Mouse (Mus musculus): ENCODE results near the gene Ntn3. TPM values are rescaled to one million over a fixed set of nuclear protein-coding genes. Genes with fewer than 3 reads are reported as not detected.

The Ntn3 gene
- total RNA-seq, 2 experiments from 2014 or later, result 1.6 to 1.7 TPM

DNA sequence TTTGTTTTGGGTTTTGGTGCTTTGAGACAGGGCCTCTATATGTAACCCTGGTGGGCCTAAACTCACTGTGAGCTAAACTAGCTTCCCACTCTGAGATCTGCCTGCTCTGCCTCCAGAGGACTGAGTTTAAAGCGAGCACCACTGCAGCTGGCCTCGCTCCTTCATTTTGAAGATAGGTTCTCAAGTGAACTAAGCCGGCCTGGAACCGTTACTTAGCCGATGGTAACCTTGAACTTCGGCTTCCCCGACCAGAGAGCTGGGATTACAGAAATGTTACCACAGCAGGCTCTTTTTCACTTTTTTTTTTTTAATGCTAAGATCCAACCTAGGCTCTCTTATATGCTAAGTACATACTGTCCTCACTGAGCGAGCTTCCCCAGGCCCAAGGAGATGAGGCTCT, 16.1 kb downstream of the Ntn3 start:
- no peak for DNase-seq
- intact Hi-C loops (cut with DNase I), result no loop called here

GRCm38 (mm10) chr17:24192848-24193247, 16.5 kb downstream of the Ntn3 start:
- intact Hi-C loops (cut with DNase I), result no loop called here
- no peak for DNase-seq

- no peak for DNase-seq
- intact Hi-C loops (cut with DNase I), result no loop called here
Observed at GRCm38 (mm10) chr17:24191481-24191880, 17.9 kb downstream of the Ntn3 start.

DNA sequence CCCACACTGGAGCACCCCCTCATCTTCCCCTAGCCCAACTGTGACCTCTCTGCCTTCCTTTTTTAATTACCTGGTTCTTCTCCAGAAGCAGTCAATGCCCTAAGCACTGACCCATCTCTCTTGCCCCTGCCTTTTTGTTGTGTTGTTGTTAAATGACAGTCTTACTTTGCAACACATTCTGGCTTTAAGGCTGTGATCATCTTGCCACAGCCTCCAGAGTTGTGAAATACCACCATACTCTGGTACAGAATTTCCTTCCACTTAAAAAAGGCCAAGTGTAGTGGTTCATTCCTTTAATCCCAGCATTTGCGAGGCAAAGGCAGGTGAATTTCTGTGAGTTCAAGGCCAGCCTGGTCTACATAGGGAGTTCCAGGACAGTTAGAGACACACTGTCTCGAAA, 18.4 kb downstream of the Ntn3 start:
- DNase-seq, result no peak
- intact Hi-C loops (cut with DNase I), result no loop called here

GRCm38 (mm10) chr17:24174259-24174658, 35.1 kb downstream of the Ntn3 start:
- no peak for DNase-seq
- intact Hi-C loops (cut with DNase I), result loop anchor here (5.0 kb wide), 2 partner anchors 78 to 178 kb away; partner anchors contain the start of genes Abca17, Abca3 and Ccnf

- peak; percentile 71 to 87 for DNase-seq
- intact Hi-C loops (cut with DNase I), result loop anchor here (1.0 to 5.0 kb wide), 4 partner anchors 79 to 217 kb away; partner anchors contain the start of genes Abca17, Abca3 and Ccnf
Observed at GRCm38 (mm10) chr17:24173423-24173822, 35.9 kb downstream of the Ntn3 start.

GRCm38 (mm10) chr17:24171738-24172137, 37.6 kb downstream of the Ntn3 start:
- intact Hi-C loops (cut with DNase I), result loop anchor here (5.0 kb wide), 2 partner anchors 81 to 181 kb away; partner anchors contain the start of genes Abca17, Abca3 and Ccnf
- no peak for DNase-seq

- no peak for DNase-seq
- intact Hi-C loops (cut with DNase I), result loop anchor here (5.0 kb wide), 2 partner anchors 82 to 182 kb away; partner anchors contain the start of genes Abca17, Abca3 and Ccnf
Observed at GRCm38 (mm10) chr17:24170729-24171128, 38.6 kb downstream of the Ntn3 start.

- no peak for DNase-seq
- intact Hi-C loops (cut with DNase I), result loop anchor here (5.0 kb wide), 2 partner anchors 82 to 182 kb away; partner anchors contain the start of genes Abca17, Abca3 and Ccnf
Observed at GRCm38 (mm10) chr17:24170125-24170524, 39.2 kb downstream of the Ntn3 start.

DNA sequence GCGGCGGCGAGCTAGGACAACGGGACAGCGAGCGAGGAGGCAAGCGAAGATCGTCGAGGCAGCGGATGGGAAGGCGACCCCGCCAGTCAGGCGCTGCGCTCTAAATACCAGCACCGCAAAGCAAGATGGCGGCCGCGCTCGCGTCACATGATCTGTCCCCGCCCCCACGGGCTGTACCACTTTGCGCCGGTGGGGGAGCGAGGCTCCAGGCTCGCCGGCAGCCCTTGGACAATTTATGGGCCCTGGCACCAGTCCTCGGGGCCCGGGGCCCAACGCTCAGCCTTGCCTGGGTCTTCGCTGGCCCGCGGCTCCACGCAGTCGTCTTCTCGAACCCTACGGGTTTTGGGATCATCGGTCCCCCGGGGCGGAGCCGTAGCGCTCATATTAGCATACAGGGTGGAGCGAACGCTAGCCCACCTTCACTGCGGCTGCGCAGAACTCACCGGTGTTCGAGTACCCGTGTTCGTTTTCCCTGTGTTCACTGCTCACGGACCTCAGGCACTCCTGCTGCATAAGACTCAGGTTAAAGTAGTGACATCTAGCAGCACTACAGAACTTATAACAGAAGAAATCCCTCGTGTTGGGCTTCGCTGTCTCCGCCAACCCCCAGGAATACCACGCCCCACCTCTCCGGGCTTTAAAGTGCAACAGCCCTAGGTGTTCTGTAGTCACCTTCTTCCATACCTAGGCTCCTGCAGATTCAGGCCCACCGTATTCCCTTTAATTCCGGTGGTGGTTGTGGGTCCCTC, 39.8 kb downstream of the Ntn3 start, which contains the start of gene Atp6v0c:
Gene Atp6v0c, minus strand, starts transcription at position 386 of the 749 bp plus-strand sequence.
- intact Hi-C loops (cut with DNase I), result loop anchor here (5.0 kb wide), 2 partner anchors 83 to 183 kb away; partner anchors contain the start of genes Abca17, Abca3 and Ccnf
- peak; percentile 96 for DNase-seq

DNA sequence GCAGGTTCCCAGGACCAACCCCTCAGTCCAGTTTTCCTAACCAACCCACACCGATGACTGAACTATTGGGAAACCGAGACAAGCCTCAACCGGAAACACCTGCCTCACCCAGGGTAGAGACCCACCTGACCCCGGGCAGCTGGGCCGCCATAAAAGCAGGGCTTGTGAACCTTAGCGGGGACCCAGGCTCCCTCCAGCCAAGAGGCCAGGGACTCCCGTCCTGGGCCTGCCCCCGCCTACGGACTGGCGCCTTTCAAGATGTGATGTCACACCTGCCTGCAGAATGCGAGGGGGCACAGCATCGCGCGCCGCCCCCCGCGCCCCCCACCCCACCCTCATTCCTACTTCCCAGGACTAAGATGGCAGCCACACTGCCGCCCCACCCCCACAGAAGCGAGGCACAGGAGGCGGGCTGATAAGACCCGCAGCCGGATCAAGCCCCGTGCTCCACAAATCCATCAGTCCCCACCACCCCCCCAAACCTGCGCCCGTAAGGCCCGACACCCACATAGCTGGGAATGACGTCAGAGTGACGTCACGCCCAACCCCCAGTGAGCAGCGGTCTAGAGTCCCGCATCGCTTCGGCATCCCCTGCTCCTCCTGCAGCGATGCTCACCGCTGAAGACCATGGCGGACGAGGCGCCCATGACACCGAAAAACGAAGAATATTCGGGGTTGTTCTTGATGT, 40.6 kb downstream of the Ntn3 start:
- intact Hi-C loops (cut with DNase I), result no loop called here
- peak in 1 of 2 experiments; percentile 69 for DNase-seq

DNA sequence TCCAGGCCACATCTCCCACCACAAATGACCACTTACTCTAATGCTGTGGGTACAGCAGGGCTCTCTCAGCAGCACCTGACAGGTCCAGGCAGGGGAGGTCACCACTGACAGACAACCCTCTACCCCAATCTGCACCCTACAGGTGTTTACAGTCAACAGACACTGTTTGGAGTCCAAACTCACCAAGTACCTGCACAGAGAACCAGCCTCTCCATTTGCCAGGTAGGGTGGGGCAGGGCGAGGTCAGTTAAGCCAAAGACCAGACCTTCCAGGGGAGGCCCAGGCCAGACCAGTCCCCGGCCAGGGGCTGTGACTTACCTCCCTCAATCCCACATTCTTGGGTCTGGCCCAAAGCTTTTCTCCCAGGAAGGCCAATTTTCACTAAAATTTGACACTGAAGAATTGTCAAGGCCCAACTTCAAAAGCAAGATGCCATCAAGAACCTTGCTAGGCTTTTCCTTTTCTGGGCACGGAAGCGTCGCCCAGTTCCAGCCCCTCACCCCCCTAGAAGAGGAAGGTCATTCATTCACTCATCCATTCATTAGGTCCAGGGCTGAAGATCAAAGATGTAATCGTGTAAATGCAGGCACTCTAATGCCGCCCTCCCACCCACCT, 41.3 kb downstream of the Ntn3 start:
- DNase-seq, result no peak
- intact Hi-C loops (cut with DNase I), result loop anchor here (1.0 kb wide), 1 partner anchor 49 kb away; no protein-coding TSS in a partner anchor

- no peak for DNase-seq
- intact Hi-C loops (cut with DNase I), result loop anchor here (1.0 kb wide), 1 partner anchor 48 kb away; no protein-coding TSS in a partner anchor
Observed at GRCm38 (mm10) chr17:24167120-24167519, 42.2 kb downstream of the Ntn3 start.

- intact Hi-C loops (cut with DNase I), result no loop called here
- DNase-seq, result no peak
Observed at GRCm38 (mm10) chr17:24164566-24165259, 44.6 kb downstream of the Ntn3 start.

- DNase-seq, result peak; percentile 97 to 99
- intact Hi-C loops (cut with DNase I), result no loop called here
Observed at GRCm38 (mm10) chr17:24163176-24163962, 46.0 kb downstream of the Ntn3 start, which contains the start of gene Amdhd2. Gene Amdhd2 (minus strand): TSS chr17:24163766.

GRCm38 (mm10) chr17:24162584-24163175, 46.7 kb downstream of the Ntn3 start:
- intact Hi-C loops (cut with DNase I), result no loop called here
- DNase-seq, result peak; percentile 38 to 48

DNA sequence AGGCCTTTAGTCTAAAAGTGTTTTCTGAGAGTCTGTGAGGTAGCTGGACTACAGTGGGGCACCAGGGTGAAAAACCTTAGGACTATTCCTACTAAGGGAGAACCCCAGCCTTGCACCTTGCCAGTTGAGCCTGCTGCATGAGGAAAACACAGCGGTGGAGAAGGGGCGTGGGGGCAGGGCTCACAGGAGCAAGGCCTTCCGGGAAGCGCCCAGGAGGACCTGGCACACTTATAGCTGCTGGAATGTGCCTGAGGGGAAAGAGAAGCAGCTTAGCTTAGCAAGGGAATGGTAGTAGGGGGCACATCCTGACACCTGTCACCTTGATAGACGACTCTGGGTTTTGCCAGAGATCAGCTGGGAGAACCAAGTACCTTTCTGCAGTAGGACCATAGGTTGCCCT, 47.9 kb downstream of the Ntn3 start:
- intact Hi-C loops (cut with DNase I), result no loop called here

GRCm38 (mm10) chr17:24157526-24157925, 51.8 kb downstream of the Ntn3 start:
- no peak for DNase-seq
- intact Hi-C loops (cut with DNase I), result no loop called here

More for the DNA sequence above, 47.9 kb downstream of the Ntn3 start:
- DNase-seq, result no peak

DNA sequence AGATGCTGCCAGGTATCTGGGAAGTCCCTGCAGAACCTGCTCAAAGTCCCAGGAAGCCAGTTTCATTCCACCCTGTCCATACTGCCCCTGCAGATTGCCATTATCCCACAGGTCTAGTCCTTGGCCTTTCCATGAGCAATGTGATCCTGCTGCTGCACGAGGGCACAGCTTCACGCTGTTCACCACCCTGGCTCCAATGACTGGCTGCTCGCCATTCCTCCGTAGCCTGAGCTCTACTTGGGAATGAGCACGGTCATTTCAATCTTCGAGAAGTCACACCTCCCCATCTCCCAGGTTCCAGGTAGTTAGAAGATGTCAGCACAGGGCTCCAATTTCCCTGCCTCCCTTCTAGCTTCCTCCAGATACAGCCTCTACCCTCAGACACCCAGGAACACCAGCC, 52.2 kb downstream of the Ntn3 start:
- DNase-seq, result no peak
- intact Hi-C loops (cut with DNase I), result no loop called here

All from heart, postnatal 10 days (tissue).